Comparison of ENCODE assay signal across 8 mouse cellular contexts in the genomic region with DNA sequence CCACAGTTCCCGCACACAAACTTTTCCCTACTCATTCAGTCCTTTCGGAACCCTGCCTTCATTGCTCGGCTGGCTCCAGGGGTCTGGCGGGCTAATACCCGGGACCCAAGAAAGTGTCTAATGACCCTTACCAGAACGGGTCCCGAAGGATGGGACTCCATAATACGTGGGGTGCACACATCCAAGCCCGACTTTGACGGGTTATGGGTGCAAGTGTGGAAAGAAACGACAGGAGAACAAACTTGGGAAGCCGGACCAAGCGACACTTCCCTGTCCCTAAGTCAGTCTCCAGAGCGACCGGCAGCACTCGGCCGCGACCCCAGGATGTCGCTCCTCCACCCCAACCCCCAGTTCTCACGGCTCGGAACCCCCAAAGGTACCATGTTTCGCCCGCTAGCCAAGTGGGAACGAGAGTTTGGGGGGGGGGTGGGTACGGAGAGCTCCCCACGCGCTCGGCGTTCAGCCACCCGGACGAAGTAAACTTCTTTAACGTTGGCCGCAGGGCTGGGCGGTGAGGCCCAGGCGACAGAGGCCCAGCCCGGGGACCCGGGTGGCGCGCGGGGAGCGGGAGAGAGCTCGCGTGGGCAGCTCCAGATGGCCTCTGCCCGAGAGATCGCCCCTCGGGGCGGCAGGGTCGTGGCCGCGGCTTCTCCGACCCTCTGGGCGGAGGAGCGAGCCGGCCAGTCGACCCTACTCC. TPM values are rescaled to one million over a fixed set of nuclear protein-coding genes. Genes with fewer than 3 reads are reported as not detected.
DNase-seq lines count a peak whose midpoint lies in the region; ATAC-seq lines count a peak whose summit lies in the region.

No protein-coding gene starts in this region.

- H3K4me1 ChIP-seq in lung, embryonic 16.5 days (replicated peaks; ENCODE audit: control insufficient read depth, insufficient read depth, low read length): peaks cover 15% of the 10 kb centered on the region
- H3K4me1 ChIP-seq in forebrain, embryonic 15.5 days: peaks cover 75% of the 10 kb centered on the region
- peaks cover 53% of the 10 kb centered on the region for H3K4me1 ChIP-seq in limb, embryonic 15.5 days
- peaks cover 29% of the 10 kb centered on the region for H3K4me1 ChIP-seq in stomach, embryonic 15.5 days

- peak overlapping the region; percentile 18; the same call in 1 of the 2 replicates for H3K9ac ChIP-seq in lung, embryonic 16.5 days (ENCODE audit: low read length)
- H3K9ac ChIP-seq in forebrain, embryonic 15.5 days (replicated peaks): peak overlapping the region; percentile 71
- peak overlapping the region; percentile 61 for H3K9ac ChIP-seq in limb, embryonic 15.5 days
- peak overlapping the region; percentile 48 for H3K9ac ChIP-seq in stomach, embryonic 15.5 days

- under 1% methylated on average over 55 of the region's 55 CpGs for WGBS in lung, embryonic 16.5 days
- under 1% methylated on average over 55 of the region's 55 CpGs for WGBS in forebrain, embryonic 15.5 days
- WGBS in limb, embryonic 15.5 days: under 1% methylated on average over 53 of the region's 55 CpGs
- under 1% methylated on average over 55 of the region's 55 CpGs for WGBS in stomach, embryonic 15.5 days

- H3K4me3 ChIP-seq in lung, embryonic 16.5 days (ENCODE audit: low read length): peak overlapping the region; percentile 42
- H3K4me3 ChIP-seq in forebrain, embryonic 15.5 days: peak overlapping the region; percentile 60
- H3K4me3 ChIP-seq in limb, embryonic 15.5 days: peak overlapping the region; percentile 57
- peak overlapping the region; percentile 51 for H3K4me3 ChIP-seq in stomach, embryonic 15.5 days (replicated peaks)

- intact Hi-C loops in gastrocnemius, postnatal 36 days (cut with DNase I): no loop called here

- peak overlapping the region; percentile 70 for H3K4me2 ChIP-seq in lung, embryonic 16.5 days (ENCODE audit: low read depth, low read length)
- peak overlapping the region; percentile 72 for H3K4me2 ChIP-seq in forebrain, embryonic 15.5 days (replicated peaks)
- peak overlapping the region; percentile 78 for H3K4me2 ChIP-seq in limb, embryonic 15.5 days
- H3K4me2 ChIP-seq in stomach, embryonic 15.5 days: peak overlapping the region; percentile 89

- no peak; the same call in 1 of the 2 replicates for ATAC-seq in lung, embryonic 16.5 days (ENCODE audit: low read depth)
- ATAC-seq in forebrain, embryonic 15.5 days (replicated peaks): no peak
- ATAC-seq in limb, embryonic 15.5 days (ENCODE audit: insufficient number of reproducible peaks, low FRiP score, low TSS enrichment, low read depth): no peak
- ATAC-seq in stomach, embryonic 15.5 days (ENCODE audit: insufficient read depth, low FRiP score, low read depth): no peak

- H3K27ac ChIP-seq in lung, embryonic 16.5 days (ENCODE audit: low read length): no peak overlapping the region
- peak overlapping the region; percentile 91 for H3K27ac ChIP-seq in forebrain, embryonic 15.5 days (replicated peaks)
- H3K27ac ChIP-seq in limb, embryonic 15.5 days: peak overlapping the region; percentile 90
- H3K27ac ChIP-seq in stomach, embryonic 15.5 days: peak overlapping the region; percentile 48; the same call in 1 of the 2 replicates

- H3K27me3 ChIP-seq in lung, embryonic 16.5 days (ENCODE audit: control insufficient read depth, insufficient read depth, low read depth, low read length): peaks cover 83% of the 10 kb centered on the region
- no peaks in the 10 kb centered on the region for H3K27me3 ChIP-seq in forebrain, embryonic 15.5 days
- peaks cover 72% of the 10 kb centered on the region for H3K27me3 ChIP-seq in limb, embryonic 15.5 days
- H3K27me3 ChIP-seq in stomach, embryonic 15.5 days (replicated peaks): peaks cover 81% of the 10 kb centered on the region

- H3K36me3 ChIP-seq in lung, embryonic 16.5 days (ENCODE audit: control insufficient read depth, insufficient read depth, low read length): no peaks in the 10 kb centered on the region
- no peaks in the 10 kb centered on the region for H3K36me3 ChIP-seq in forebrain, embryonic 15.5 days
- no peaks in the 10 kb centered on the region for H3K36me3 ChIP-seq in limb, embryonic 15.5 days
- no peaks in the 10 kb centered on the region for H3K36me3 ChIP-seq in stomach, embryonic 15.5 days

- no peaks in the 10 kb centered on the region for H3K9me3 ChIP-seq in lung, embryonic 16.5 days (ENCODE audit: control insufficient read depth, low read length)
- H3K9me3 ChIP-seq in forebrain, embryonic 15.5 days: no peaks in the 10 kb centered on the region
- no peaks in the 10 kb centered on the region for H3K9me3 ChIP-seq in limb, embryonic 15.5 days
- H3K9me3 ChIP-seq in stomach, embryonic 15.5 days: no peaks in the 10 kb centered on the region

- DNase-seq in lung, adult 18-20 months: no peak
- DNase-seq in right cerebral cortex, postnatal 4 days: no peak
- no peak for DNase-seq in gastrocnemius, postnatal 36 days
- no peak for DNase-seq in lung, postnatal 25 days (ENCODE audit: low spot score)

RNA-seq across cellular contexts. Expression of gene Sall1, which starts 2.4 kb away (rescaled TPM):
- polyA plus RNA-seq in lung, embryonic 16.5 days (2015; fragmentation: Nextera tagmentation; extraction: Ambion mirVana): 0.03 and 0.11 TPM in 2 replicates
- polyA plus RNA-seq in forebrain, embryonic 15.5 days (2015; fragmentation: Nextera tagmentation; extraction: Ambion mirVana): 15.4 and 17.4 TPM in 2 replicates
- 4.5 and 6.0 TPM in 2 replicates for polyA plus RNA-seq in limb, embryonic 15.5 days (2015; fragmentation: Nextera tagmentation; extraction: Ambion mirVana)
- polyA plus RNA-seq in stomach, embryonic 15.5 days (2015; fragmentation: Nextera tagmentation; extraction: Ambion mirVana): 1.2 and 1.4 TPM in 2 replicates
- not detected for total RNA-seq in gastrocnemius, postnatal 36 days (2021)

Comparison
In these comparisons a context has a peak if more than half of its experiments do, and no peak if none do; other contexts are left out.
1. H3K9ac ChIP-seq: peak in every context shown above with its lines; median percentile 71 in forebrain, embryonic 15.5 days; 61 in limb, embryonic 15.5 days; 48 in stomach, embryonic 15.5 days; 18 in lung, embryonic 16.5 days.